Mouse (Mus musculus) liver, adult 2 months (tissue): Measurements from ENCODE around the gene Ifit2.

ENCODE experiments used
- CTCF ChIP-seq: fragments of 200-500 bp; IDR thresholded peaks from 2 replicates; pipeline ENCODE4 v1.5.1; 2011; ENCODE audit warnings: low read depth, low read length, control low read depth
- POLR2A ChIP-seq: fragments of 200-500 bp; IDR thresholded peaks from 2 replicates; pipeline ENCODE4 v1.6.1; 2011; ENCODE audit warnings: low read length, control low read depth; ENCODE audit not compliant: insufficient read depth; ENCODE audit errors: extremely low read depth

- TF ChIP-seq POLR2A (no peak), CTCF (no peak)
These were observed 6.1 kb downstream of the Ifit2 start for GRCm38 (mm10) chr19:34556621-34557020.
